Mouse (Mus musculus): ENCODE measurements around the gene Tmprss13. TPM values are rescaled to one million over a fixed set of nuclear protein-coding genes. Genes with fewer than 3 reads are reported as not detected.

The Tmprss13 gene
- total RNA-seq, 2 experiments from 2014 or later, result 0.50 to 1.3 TPM

- DNase-seq, result no peak
- intact Hi-C loops (cut with DNase I), result no loop called here
These were observed 58.0 kb downstream of the Tmprss13 start for GRCm38 (mm10) chr9:45376883-45377282.

GRCm38 (mm10) chr9:45380411-45381251 lies 61.7 kb downstream of the Tmprss13 start:
- intact Hi-C loops (cut with DNase I), result no loop called here
- no peak for DNase-seq

- DNase-seq, result no peak
- intact Hi-C loops (cut with DNase I), result no loop called here
These were observed 63.4 kb downstream of the Tmprss13 start for GRCm38 (mm10) chr9:45382336-45382735.

- intact Hi-C loops (cut with DNase I), result no loop called here
- no peak for DNase-seq
These were observed 63.9 kb downstream of the Tmprss13 start for GRCm38 (mm10) chr9:45382834-45383233.

- intact Hi-C loops (cut with DNase I), result no loop called here
- DNase-seq, result no peak
These were observed 65.0 kb downstream of the Tmprss13 start for GRCm38 (mm10) chr9:45383883-45384282.

- intact Hi-C loops (cut with DNase I), result no loop called here
- DNase-seq, result no peak
These were observed 67.8 kb downstream of the Tmprss13 start for GRCm38 (mm10) chr9:45386698-45387097.

- intact Hi-C loops (cut with DNase I), result loop anchor here (1.0 kb wide), 3 partner anchors 43 to 167 kb away; no protein-coding TSS in a partner anchor
These were observed 69.6 kb downstream of the Tmprss13 start for GRCm38 (mm10) chr9:45388385-45388994.

GRCm38 (mm10) chr9:45389596-45389995 lies 70.7 kb downstream of the Tmprss13 start:
- intact Hi-C loops (cut with DNase I), result no loop called here
- no peak for DNase-seq

More at GRCm38 (mm10) chr9:45388385-45388994, 69.6 kb downstream of the Tmprss13 start:
- peak; percentile 91 to 96 for DNase-seq

GRCm38 (mm10) chr9:45391299-45391698 lies 72.4 kb downstream of the Tmprss13 start:
- DNase-seq, result no peak
- intact Hi-C loops (cut with DNase I), result no loop called here

- intact Hi-C loops (cut with DNase I), result no loop called here
- no peak for DNase-seq
These were observed 76.3 kb downstream of the Tmprss13 start for GRCm38 (mm10) chr9:45395218-45395617.

GRCm38 (mm10) chr9:45395796-45396195 lies 76.9 kb downstream of the Tmprss13 start:
- DNase-seq, result no peak
- intact Hi-C loops (cut with DNase I), result no loop called here

Other genes starting within 250 kb of the Tmprss13 start
- under 1 TPM; 0.19 to 0.30 TPM for gene Jaml, start 239.9 kb upstream of the Tmprss13 start, total RNA-seq (2021)
- 1 to 10 TPM in 1 of 2 experiments, under 1 TPM in 1; 0.79 to 1.1 TPM for gene Scn2b, start 201.3 kb upstream of the Tmprss13 start, total RNA-seq (2021)
- gene Scn4b, start 180.7 kb upstream of the Tmprss13 start, total RNA-seq (2021), result under 1 TPM; 0.20 to 0.22 TPM
- gene BC049352, start 137.1 kb upstream of the Tmprss13 start, total RNA-seq (2021), result not detected
- not detected for gene Tmprss4, start 115.0 kb upstream of the Tmprss13 start, total RNA-seq (2021)
- gene Il10ra, start 50.0 kb upstream of the Tmprss13 start, total RNA-seq (2021), result 1 to 10 TPM; 1.3 TPM
- gene Fxyd6, start 51.1 kb downstream of the Tmprss13 start, total RNA-seq (2021), result 10 to 100 TPM; 25.5 to 31.0 TPM
- under 1 TPM; 0.60 to 0.92 TPM for gene Fxyd2, start 80.6 kb downstream of the Tmprss13 start, total RNA-seq (2021)
- not detected for gene Dscaml1, start 107.5 kb downstream of the Tmprss13 start, total RNA-seq (2021)